Mouse (Mus musculus) bone marrow, adult 2 months (tissue): ENCODE results near the gene Gabarapl2. TPM values are rescaled to one million over a fixed set of nuclear protein-coding genes. Genes with fewer than 3 reads are reported as not detected.
A peak's percentile ranks its signal among the peaks of the same experiment; 100 is the strongest.

Source experiments
- H3K27ac ChIP-seq: fragments of 200-500 bp; 2 replicates; pipeline ENCODE4 v1.5.1; 2012; ENCODE audit warnings: low read depth, mild to moderate bottlenecking, control low read depth, inconsistent platforms, low read length; ENCODE audit not compliant: control insufficient read depth, poor library complexity, insufficient read depth
- H3K4me1 ChIP-seq: fragments of 200-500 bp; 2 replicates; pipeline ENCODE4 v1.6.1; 2011; ENCODE audit warnings: low read length; ENCODE audit not compliant: control insufficient read depth, insufficient read depth
- H3K4me3 ChIP-seq: fragments of 200-500 bp; replicated peaks from 2 replicates; pipeline ENCODE3; 2011; ENCODE audit warnings: mild to moderate bottlenecking, low read depth, low read length, control low read depth; ENCODE audit not compliant: control insufficient read depth
- CTCF ChIP-seq: fragments of 200-500 bp; IDR thresholded peaks from 2 replicates; pipeline ENCODE4 v1.5.1; 2011; ENCODE audit warnings: low read length, control low read depth; ENCODE audit not compliant: control insufficient read depth, insufficient read depth
- POLR2A ChIP-seq: fragments of 200-500 bp; IDR thresholded peaks from 2 replicates; pipeline ENCODE4 v1.6.1; 2011; ENCODE audit warnings: low read depth, mild to moderate bottlenecking, control low read depth, low read length, borderline replicate concordance; ENCODE audit not compliant: control insufficient read depth
- WGBS: fragments of 180-500 bp; shearing (Covaris S2); methylation state at CpG from one replicate; pipeline ENCODE4 v1.1.7; 2018; 5-methylcytosine and 5-hydroxymethylcytosine counted together
- polyA plus RNA-seq: library from polyadenylated mRNA; stranded (reverse); fragments of >200 nt; gene quantifications from 2 replicates; pipeline ENCODE4 v1.2.4, GENCODE M21; 2011; ENCODE audit warnings: low replicate concordance; ENCODE audit not compliant: missing spikeins, insufficient read depth, insufficient read length

Gene Gabarapl2
- polyA plus RNA-seq, 1 experiment, result 84.5 TPM

GRCm38 (mm10) chr8:111982116-111982515 is 41.6 kb downstream of the Gabarapl2 start:
- WGBS, result 74% methylated on average over 7 of the region's 7 CpGs
- Histone ChIP-seq H3K4me1 (no peaks in the 10 kb centered on the region), H3K27ac (no peak overlapping the region), H3K4me3 (no peak overlapping the region)
- TF ChIP-seq CTCF, result peak; percentile 17; the same call in 1 of the 2 replicates
- no peak for TF ChIP-seq POLR2A

GRCm38 (mm10) chr8:111984511-111984910 is 44.0 kb downstream of the Gabarapl2 start:
- H3K4me3 ChIP-seq, result no peak overlapping the region
- 83% methylated on average over 10 of the region's 10 CpGs for WGBS
- no peak for TF ChIP-seq POLR2A
- no peak for TF ChIP-seq CTCF

GRCm38 (mm10) chr8:111989911-111990310 is 49.4 kb downstream of the Gabarapl2 start:
- 7% methylated on average over 7 of the region's 7 CpGs for WGBS
- Histone ChIP-seq H3K4me3 (no peak overlapping the region), H3K27ac (no peak overlapping the region), H3K4me1 (no peaks in the 10 kb centered on the region; the same call in 1 of the 2 replicates)
- TF ChIP-seq CTCF (peak; percentile 89), POLR2A (no peak)

More at GRCm38 (mm10) chr8:111984511-111984910, 44.0 kb downstream of the Gabarapl2 start:
- Histone ChIP-seq H3K4me1 (no peaks in the 10 kb centered on the region), H3K27ac (no peak overlapping the region)

GRCm38 (mm10) chr8:111991278-111991677 is 50.8 kb downstream of the Gabarapl2 start:
- Histone ChIP-seq H3K4me1 (no peaks in the 10 kb centered on the region; the same call in 1 of the 2 replicates), H3K27ac (no peak overlapping the region), H3K4me3 (no peak overlapping the region)
- 63% methylated on average over 8 of the region's 8 CpGs for WGBS
- TF ChIP-seq CTCF, result no peak
- no peak for TF ChIP-seq POLR2A

- no peak within 1 kb of the TSS; the same call in 1 of the 2 replicates for H3K27ac ChIP-seq
- TF ChIP-seq CTCF (peak; percentile 15; the same call in 1 of the 2 replicates), POLR2A (peak; percentile 71; the same call in 1 of the 2 replicates)
- H3K4me1 ChIP-seq, result no peaks in the 10 kb centered on the region; the same call in 1 of the 2 replicates
- 3% methylated on average over 33 of the region's 33 CpGs for WGBS
- peak within 1 kb of the TSS; percentile 93 for H3K4me3 ChIP-seq
Measured at GRCm38 (mm10) chr8:111992013-111992702, 51.7 kb downstream of the Gabarapl2 start, which contains the start of gene Adat1. Adat1 (minus strand) TSS chr8:111992302.

GRCm38 (mm10) chr8:111992703-111993039 is 52.2 kb downstream of the Gabarapl2 start:
- Histone ChIP-seq H3K27ac (no peak overlapping the region), H3K4me3 (no peak overlapping the region), H3K4me1 (no peaks in the 10 kb centered on the region; the same call in 1 of the 2 replicates)
- no peak for TF ChIP-seq CTCF
- TF ChIP-seq POLR2A, result no peak
- 58% methylated on average over 3 of the region's 3 CpGs for WGBS

Other genes with a start within 250 kb of the Gabarapl2 start
- not detected in 2 replicates for gene Ctrb1, start 249.7 kb upstream of the Gabarapl2 start, polyA plus RNA-seq
- gene Bcar1, start 196.9 kb upstream of the Gabarapl2 start, polyA plus RNA-seq, result 2.7 and 4.1 TPM in 2 replicates
- gene Cfdp1, start 86.4 kb upstream of the Gabarapl2 start, polyA plus RNA-seq, result 48.8 and 116 TPM in 2 replicates
- gene Tmem170, start 64.0 kb upstream of the Gabarapl2 start, polyA plus RNA-seq, result 2.1 and 5.0 TPM in 2 replicates
- 0.70 TPM in 1 of 2 replicates, not detected in the other for gene Chst5, start 30.3 kb upstream of the Gabarapl2 start, polyA plus RNA-seq
- gene Tmem231, start 6.8 kb upstream of the Gabarapl2 start, polyA plus RNA-seq, result 2.4 TPM in 1 of 2 replicates, not detected in the other
- 2.5 and 3.3 TPM in 2 replicates for gene Adat1, start 51.6 kb downstream of the Gabarapl2 start, polyA plus RNA-seq
- gene Kars, start 70.6 kb downstream of the Gabarapl2 start, polyA plus RNA-seq, result 33.7 and 50.7 TPM in 2 replicates
- 5.6 and 5.9 TPM in 2 replicates for gene Terf2ip, start 70.7 kb downstream of the Gabarapl2 start, polyA plus RNA-seq
- not detected in 2 replicates for gene Gm6793, start 74.3 kb downstream of the Gabarapl2 start, polyA plus RNA-seq